Mouse (Mus musculus) neural tube, postnatal 0 days (tissue): ENCODE measurements around the gene Trim2. TPM values are rescaled to one million over a fixed set of nuclear protein-coding genes. Genes with fewer than 3 reads are reported as not detected.

ENCODE experiments used
- polyA plus RNA-seq: library from polyadenylated mRNA; unstranded; fragments of >200 nt; fragmentation: Nextera tagmentation; extraction: Ambion mirVana; gene quantifications from 2 replicates; pipeline ENCODE4 v1.2.1, GENCODE M21; 2015

The Trim2 gene
- 101 and 124 TPM in 2 replicates for polyA plus RNA-seq

GRCm38 (mm10) chr3:84306777-84307176 lies at the start of gene Trim2:
Gene Trim2 (minus strand): TSS chr3:84306877.

GRCm38 (mm10) chr3:84173581-84174154 lies 133.0 kb downstream of the Trim2 start, which contains the start of gene Gm6525:
Gene Gm6525 (plus strand): TSS chr3:84174104.

GRCm38 (mm10) chr3:84155558-84156006 lies 151.1 kb downstream of the Trim2 start, which contains the start of gene Mnd1:
Gene Mnd1 (minus strand): TSS chr3:84155786.

Other genes starting within 250 kb of the Trim2 start
- 1.7 and 2.4 TPM in 2 replicates for gene Mnd1, start 151.1 kb downstream of the Trim2 start, polyA plus RNA-seq
- 1.7 and 2.0 TPM in 2 replicates for gene Gm6525, start 132.8 kb downstream of the Trim2 start, polyA plus RNA-seq
- gene Fhdc1, start 173.6 kb upstream of the Trim2 start, polyA plus RNA-seq = 5.5 and 7.7 TPM in 2 replicates